Mouse (Mus musculus): ENCODE data around the gene Clcf1.

Clcf1 gene

DNA sequence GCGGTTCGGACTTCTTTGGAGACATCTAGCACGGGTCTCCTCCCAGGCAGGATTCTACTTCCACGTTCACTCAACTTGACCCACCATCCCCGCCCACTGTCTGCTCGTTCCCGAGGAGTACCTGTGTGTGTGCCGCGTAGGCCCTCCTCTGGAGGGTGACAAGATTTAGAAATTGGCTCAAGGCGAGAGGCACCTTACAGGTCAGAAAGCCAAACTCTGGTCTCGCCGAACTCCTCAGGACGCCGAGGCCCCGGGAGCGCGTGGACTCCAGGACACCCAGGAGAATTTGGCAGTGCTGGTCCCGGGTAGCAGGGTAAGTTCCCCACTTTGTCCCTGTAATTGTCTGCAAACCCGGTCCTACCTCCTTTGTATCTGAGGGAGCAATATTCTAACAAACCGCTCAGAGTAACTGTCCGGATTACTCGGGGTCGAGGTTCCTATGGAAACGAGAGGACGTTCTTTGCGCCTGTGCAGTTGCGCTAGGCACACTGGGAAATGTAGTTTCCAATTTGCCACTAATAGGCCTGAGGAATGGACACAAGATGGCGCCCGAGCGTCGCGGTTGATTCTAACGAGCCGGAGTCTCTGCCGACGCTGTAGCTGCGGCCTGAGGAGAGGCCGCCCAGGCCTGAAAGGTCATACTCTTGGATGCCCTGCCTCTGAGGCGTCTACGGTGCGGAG, 43.3 kb downstream of the Clcf1 start:
- peak; percentile 91 for DNase-seq

DNA sequence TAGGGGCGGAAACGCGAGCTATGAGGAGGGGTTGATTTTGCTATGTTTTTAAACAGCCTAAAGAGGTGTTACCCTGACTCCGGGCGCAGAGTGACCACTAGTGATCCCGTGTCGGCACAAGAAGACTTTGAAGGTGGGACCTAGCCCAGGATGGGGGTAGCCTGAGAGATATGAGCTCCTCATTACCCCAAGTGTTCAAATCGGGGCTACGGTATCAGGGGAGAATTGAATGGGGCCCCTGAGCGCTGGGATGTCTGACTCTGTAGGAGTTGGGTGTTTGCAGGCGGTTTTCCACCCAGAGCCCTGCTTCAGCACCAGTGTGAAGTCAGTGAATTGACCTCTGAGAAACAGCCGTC, 43.8 kb downstream of the Clcf1 start:
- no peak for DNase-seq

DNA sequence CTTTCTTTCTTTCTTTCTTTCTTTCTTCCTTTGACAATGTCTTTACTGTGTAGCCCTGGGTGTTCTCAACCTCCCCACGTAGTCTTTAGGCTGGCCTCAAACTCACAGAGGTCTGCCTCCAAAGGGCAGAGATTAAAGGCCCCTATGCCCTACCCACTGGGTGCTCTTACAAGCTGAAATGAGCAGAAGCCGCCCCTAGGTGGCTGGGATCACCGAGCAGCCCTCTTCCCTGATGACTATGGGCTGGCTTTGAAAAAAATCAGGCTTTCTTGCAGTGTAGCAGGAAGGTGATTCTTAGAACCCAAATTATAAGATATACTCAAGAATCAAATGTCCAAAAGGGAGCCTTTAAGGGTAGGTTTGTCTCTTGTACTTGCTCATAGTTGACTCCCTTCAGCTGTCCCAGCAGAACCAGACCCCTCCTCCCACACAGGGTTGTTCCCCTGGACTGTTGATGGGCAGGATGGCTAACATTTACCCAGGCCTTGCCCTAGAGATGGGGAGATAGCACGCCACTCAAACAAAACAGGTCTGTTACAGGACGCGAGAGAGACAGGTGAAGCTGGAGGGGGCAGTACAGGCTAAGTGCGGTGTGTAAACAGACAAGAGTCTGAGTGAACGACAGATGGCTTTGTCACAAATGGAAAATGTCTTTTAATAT, 47.1 kb downstream of the Clcf1 start:
- peak; percentile 58 for DNase-seq

DNA sequence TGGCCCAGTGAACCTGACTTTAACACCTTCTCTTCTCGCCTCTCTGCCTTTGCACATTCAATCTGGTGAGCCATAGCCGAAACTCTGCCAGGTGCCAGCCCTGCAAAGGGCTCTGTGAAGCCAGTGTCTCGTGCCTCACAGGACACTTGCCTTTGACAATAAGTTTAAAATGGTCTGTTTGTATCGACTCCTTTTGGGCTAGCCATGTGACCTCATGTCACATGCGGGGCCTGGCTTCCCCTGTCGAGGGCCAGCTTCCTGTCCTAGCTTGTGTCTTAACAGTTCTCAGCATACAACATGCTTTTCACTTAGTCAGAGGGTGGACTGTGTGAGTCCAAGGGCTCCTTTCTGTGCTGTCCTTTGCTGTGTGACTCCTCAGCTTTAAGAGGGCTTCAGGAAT, 48.7 kb downstream of the Clcf1 start:
- no peak for DNase-seq

DNA sequence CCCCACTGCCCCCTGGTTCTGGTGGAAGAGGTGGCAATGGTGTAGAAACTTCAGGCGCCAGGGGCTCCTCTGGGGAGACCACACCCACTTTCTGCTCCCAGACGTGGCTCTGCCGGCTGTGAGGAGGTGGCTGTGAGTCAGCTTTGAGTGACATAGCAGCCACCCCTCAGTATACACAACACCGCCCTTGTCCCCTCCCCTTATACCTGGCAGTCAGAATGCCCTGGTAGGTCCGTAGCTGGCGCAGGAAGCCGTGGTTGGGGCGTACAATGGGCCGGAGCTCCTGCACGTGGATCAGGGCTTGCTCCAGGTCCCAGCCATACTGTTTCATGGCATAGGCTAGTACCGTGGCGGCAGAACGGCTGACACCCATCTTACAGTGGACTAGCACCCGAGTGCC, 49.7 kb downstream of the Clcf1 start:
- no peak for DNase-seq

DNA sequence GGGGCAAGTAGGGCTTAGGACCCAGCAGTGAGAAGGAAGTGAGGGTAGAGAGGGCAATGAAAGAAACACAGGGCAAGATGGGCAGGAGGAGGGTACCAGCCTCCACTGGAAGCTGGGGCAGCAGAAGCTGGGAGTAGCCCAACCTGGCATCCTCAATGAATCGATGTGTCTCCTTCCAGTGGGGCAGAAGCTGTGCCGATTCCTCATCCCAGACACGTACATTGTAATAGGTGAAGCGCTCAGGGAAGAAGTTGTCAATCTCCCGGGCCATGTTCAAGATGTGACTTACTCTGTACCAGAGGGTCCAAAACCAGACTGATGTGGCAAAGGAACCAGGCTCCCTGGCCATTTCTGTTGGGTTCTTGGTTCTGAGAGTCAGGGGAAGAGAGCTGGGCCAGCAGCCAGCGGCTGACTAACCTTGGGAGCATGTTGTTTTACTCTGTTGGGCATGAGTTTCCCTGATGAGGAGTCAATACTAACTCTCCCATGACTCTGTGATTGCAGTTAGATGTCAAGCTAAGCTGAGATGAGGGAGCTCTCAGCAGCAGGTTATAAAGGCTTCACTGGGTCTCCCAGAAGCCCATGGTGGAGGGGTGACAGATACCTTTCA, 50.2 kb downstream of the Clcf1 start:
- no peak for DNase-seq

DNA sequence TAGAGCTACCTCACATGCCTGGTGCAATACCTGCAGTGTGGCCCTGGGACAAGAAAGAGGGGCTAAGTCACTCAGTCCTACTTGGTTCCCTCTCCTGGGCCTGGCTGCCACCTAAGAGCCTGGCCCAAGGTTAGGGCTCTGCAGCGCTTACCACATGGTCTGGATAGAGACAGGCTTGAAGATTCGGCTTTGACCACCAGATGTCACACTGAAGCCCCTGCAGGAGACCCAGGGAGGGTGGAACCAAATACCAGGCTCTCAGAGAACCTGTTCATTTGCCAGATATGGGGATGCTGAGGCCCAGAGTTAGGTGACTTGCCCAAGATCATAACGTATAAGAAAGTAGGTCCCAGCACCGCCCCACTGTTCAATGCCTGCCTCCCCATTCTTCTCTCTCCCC, 51.9 kb downstream of the Clcf1 start:
- DNase-seq: peak; percentile 45

DNA sequence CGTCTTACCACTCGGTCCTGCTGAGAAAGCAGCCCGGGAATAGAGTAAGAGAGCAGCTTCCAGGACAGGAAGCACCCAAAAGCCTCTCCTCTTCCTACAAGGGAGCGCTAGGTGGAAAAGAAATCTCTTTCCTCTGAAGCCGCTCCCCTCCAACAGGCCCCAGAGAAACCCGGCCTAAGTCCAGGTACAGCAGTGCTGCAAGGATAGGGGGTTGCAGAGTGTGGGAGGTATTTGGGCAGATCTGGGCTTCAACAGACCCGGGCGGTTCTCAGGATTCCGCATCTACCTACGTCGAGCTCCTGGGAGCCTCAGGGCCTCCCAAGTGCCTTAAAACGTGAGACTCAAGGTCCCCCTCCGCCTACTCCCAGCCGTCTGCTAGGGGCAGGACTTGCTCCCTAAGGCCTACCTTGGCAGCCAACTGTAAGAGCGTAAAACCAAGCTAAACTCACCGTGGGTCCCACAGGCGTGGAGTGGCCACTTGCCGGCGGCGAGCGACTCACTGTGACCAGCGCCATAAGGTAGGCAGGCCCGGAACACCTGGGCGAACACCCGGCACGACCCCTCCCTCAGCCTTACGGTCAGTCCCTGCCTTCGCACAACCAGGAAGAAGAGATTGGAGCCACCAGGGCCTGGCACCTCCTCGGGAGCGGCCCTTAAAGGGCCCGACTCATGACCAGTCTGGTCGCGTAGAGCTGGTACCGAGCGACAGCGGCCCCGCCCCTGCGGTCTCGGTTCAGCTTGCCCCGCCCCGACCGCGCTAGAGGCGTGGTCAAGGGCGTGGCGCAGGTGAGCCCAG, 54.7 kb downstream of the Clcf1 start, which contains the start of gene Ssh3:
Gene Ssh3, minus strand, starts transcription at position 615 of the 796 bp plus-strand sequence.
- peak; percentile 66 for DNase-seq

DNA sequence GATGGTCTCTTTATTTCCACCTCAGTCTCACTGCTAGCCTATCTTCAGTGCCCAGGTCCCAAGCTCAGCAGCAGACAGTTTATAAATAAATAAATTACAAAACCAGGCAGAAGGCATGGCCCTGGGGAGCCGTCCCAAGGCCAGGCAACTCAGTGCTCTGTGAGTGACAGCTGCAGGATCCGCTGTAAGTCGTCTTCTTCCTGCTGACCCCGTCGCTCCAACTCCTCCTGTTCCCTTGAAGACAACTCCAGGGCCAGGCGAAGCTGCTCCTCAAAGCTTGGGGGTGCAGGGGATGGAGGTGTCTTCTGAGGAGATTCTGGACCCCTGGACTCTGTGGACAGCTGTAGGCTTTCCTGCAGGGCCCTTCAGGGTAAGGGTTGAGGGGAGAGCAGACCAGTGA, 56.1 kb downstream of the Clcf1 start:
- no peak for DNase-seq

DNA sequence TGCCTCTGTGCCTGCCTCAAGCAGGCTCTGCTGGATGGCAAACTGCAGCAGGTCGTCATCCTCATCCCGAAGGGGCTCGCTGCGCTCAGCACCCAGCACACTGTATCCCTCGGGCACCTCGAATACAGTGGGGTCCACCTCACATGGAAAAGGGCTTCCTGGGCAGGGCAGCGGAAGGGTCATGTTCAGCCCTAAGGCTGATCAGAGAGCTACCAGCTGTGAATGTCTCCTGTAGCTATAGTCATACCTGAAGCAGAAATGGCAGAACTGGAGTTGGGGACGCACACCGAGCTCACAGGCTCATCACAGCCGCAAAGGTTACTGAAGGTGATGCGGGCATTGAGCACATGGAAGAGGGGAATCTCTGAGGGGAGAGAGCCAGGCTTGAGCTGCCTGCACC, 56.9 kb downstream of the Clcf1 start:
- no peak for DNase-seq

Measured in thymus, postnatal 25 days (tissue).